Mouse (Mus musculus): ENCODE results near the gene Myadm. TPM values are rescaled to one million over a fixed set of nuclear protein-coding genes. Genes with fewer than 3 reads are reported as not detected.

The Myadm gene
- total and polyA plus RNA-seq, 3 experiments = 0.62 to 7.4 TPM; not detected in 1

GRCm38 (mm10) chr7:3347366-3348287 lies 58.7 kb downstream of the Myadm start (continued):
- no peak for TF ChIP-seq EP300 (IDR thresholded peaks at IDR 0.05; ENCODE audit: low read depth in 1 of 2, low read length in 2 of 2)

GRCm38 (mm10) chr7:3348326-3348725 lies 59.4 kb downstream of the Myadm start:
- Histone ChIP-seq H3K9me3 (replicated peaks; ENCODE audit: insufficient read depth, low read length) (no peaks in the 10 kb centered on the region), H3K27ac (ENCODE audit: control insufficient read depth, low read depth, low read length) (no peak overlapping the region), H3K27me3 (ENCODE audit: control insufficient read depth in 1 of 2, insufficient read depth in 2 of 2, low read length in 2 of 2) (no peaks in the 10 kb centered on the region; a peak in 1 of 4 replicates), H3K4me3 (ENCODE audit: control insufficient read depth in 1 of 2, insufficient read depth in 1 of 2, low read depth in 2 of 2, low read length in 2 of 2) (no peak overlapping the region), H3K9ac (ENCODE audit: control insufficient read depth, low read depth, low read length, poor library complexity, severe bottlenecking) (no peak overlapping the region), H3K79me2 (ENCODE audit: control insufficient read depth, insufficient read depth, low read length, poor library complexity) (no peaks in the 10 kb centered on the region), H3K36me3 (ENCODE audit: control insufficient read depth in 1 of 2, insufficient read depth in 2 of 2, low read length in 2 of 2) (no peaks in the 10 kb centered on the region), H3K4me1 (ENCODE audit: control insufficient read depth in 1 of 2, insufficient read depth in 2 of 2, low read length in 2 of 2) (no peaks in the 10 kb centered on the region)
- TF ChIP-seq RCOR1 (IDR thresholded peaks at IDR 0.05; ENCODE audit: low read depth, low read length) (no peak), TAL1 (IDR thresholded peaks at IDR 0.05; ENCODE audit: low read length) (no peak), HCFC1 (IDR thresholded peaks at IDR 0.05; ENCODE audit: low read depth, low read length) (no peak), NRF1 (IDR thresholded peaks at IDR 0.05; ENCODE audit: insufficient read depth, low read depth, low read length, poor library complexity, severe bottlenecking) (no peak), E2F4 (IDR thresholded peaks at IDR 0.05; ENCODE audit: borderline replicate concordance, low read depth, low read length) (no peak), USF1 (IDR thresholded peaks at IDR 0.05; ENCODE audit: low read depth, low read length) (no peak), UBTF (IDR thresholded peaks at IDR 0.05; ENCODE audit: borderline replicate concordance, insufficient read depth, low read depth, low read length) (no peak), MYC (IDR thresholded peaks at IDR 0.05; ENCODE audit: low read depth, low read length) (no peak), ZMIZ1 (IDR thresholded peaks at IDR 0.05; ENCODE audit: low read depth, low read length) (no peak), MEF2A (IDR thresholded peaks at IDR 0.05; ENCODE audit: extremely low read depth, insufficient replicate concordance, low read depth, low read length, poor library complexity, severe bottlenecking) (no peak), POLR2AphosphoS2 (IDR thresholded peaks at IDR 0.05; ENCODE audit: low read length) (no peak)
- no peak for DNase-seq (ENCODE audit: low read depth, low spot score)

GRCm38 (mm10) chr7:3349775-3350174 lies 60.9 kb downstream of the Myadm start:
- Histone ChIP-seq H3K4me1 (ENCODE audit: control insufficient read depth in 1 of 2, insufficient read depth in 2 of 2, low read length in 2 of 2) (no peaks in the 10 kb centered on the region), H3K27me3 (ENCODE audit: control insufficient read depth in 1 of 2, insufficient read depth in 2 of 2, low read length in 2 of 2) (no peaks in the 10 kb centered on the region; a peak in 2 of 4 replicates), H3K4me3 (ENCODE audit: control insufficient read depth in 1 of 2, insufficient read depth in 1 of 2, low read depth in 2 of 2, low read length in 2 of 2) (no peak overlapping the region), H3K9ac (ENCODE audit: control insufficient read depth, low read depth, low read length, poor library complexity, severe bottlenecking) (no peak overlapping the region), H3K36me3 (ENCODE audit: control insufficient read depth in 1 of 2, insufficient read depth in 2 of 2, low read length in 2 of 2) (no peaks in the 10 kb centered on the region), H3K27ac (ENCODE audit: control insufficient read depth, low read depth, low read length) (no peak overlapping the region), H3K79me2 (ENCODE audit: control insufficient read depth, insufficient read depth, low read length, poor library complexity) (no peaks in the 10 kb centered on the region), H3K9me3 (replicated peaks; ENCODE audit: insufficient read depth, low read length) (no peaks in the 10 kb centered on the region)
- TF ChIP-seq GATA1 (IDR thresholded peaks at IDR 0.05; ENCODE audit: low read depth, low read length) = no peak
- no peak for TF ChIP-seq MAX (IDR thresholded peaks at IDR 0.05; ENCODE audit: low read length)
- TF ChIP-seq NRF1 (IDR thresholded peaks at IDR 0.05; ENCODE audit: insufficient read depth, low read depth, low read length, poor library complexity, severe bottlenecking) = no peak
- TF ChIP-seq SIN3A (IDR thresholded peaks at IDR 0.05; ENCODE audit: low read length) = no peak
- TF ChIP-seq TAL1 (IDR thresholded peaks at IDR 0.05; ENCODE audit: low read length) = no peak
- DNase-seq (ENCODE audit: low read depth, low spot score) = no peak

Other genes starting within 250 kb of the Myadm start
- gene AU018091, start 119.9 kb upstream of the Myadm start, total RNA-seq (2012; rRNA removed) = not detected in 2 replicates
- gene AU018091, start 119.9 kb upstream of the Myadm start, polyA plus RNA-seq (2012; ENCODE audit: insufficient read depth in 1 of 2, insufficient read length in 2 of 2, low read depth in 1 of 2, low replicate concordance in 2 of 2, missing spikeins in 1 of 2) = not detected
- gene Nlrp12, start 39.3 kb upstream of the Myadm start, total RNA-seq (2012; rRNA removed) = not detected in 2 replicates
- not detected for gene Nlrp12, start 39.3 kb upstream of the Myadm start, polyA plus RNA-seq (2012; ENCODE audit: insufficient read depth in 1 of 2, insufficient read length in 2 of 2, low read depth in 1 of 2, low replicate concordance in 2 of 2, missing spikeins in 1 of 2)
- not detected in 2 replicates for gene Prkcg, start 99 bp downstream of the Myadm start, total RNA-seq (2012; rRNA removed)
- under 1 TPM in 1 of 2 experiments, not detected in 1; 0.10 TPM for gene Prkcg, start 99 bp downstream of the Myadm start, polyA plus RNA-seq (2012; ENCODE audit: insufficient read depth in 1 of 2, insufficient read length in 2 of 2, low read depth in 1 of 2, low replicate concordance in 2 of 2, missing spikeins in 1 of 2)
- gene Cacng7, start 43.9 kb downstream of the Myadm start, total RNA-seq (2012; rRNA removed) = 0.04 TPM in 1 of 2 replicates, not detected in the other
- under 1 TPM in 1 of 2 experiments, not detected in 1; 0.11 TPM for gene Cacng7, start 43.9 kb downstream of the Myadm start, polyA plus RNA-seq (2012; ENCODE audit: insufficient read depth in 1 of 2, insufficient read length in 2 of 2, low read depth in 1 of 2, low replicate concordance in 2 of 2, missing spikeins in 1 of 2)
- 4.6 and 5.6 TPM in 2 replicates for gene Cacng8, start 101.6 kb downstream of the Myadm start, total RNA-seq (2012; rRNA removed)
- 1 to 10 TPM in 1 of 2 experiments, not detected in 1; 9.2 TPM for gene Cacng8, start 101.6 kb downstream of the Myadm start, polyA plus RNA-seq (2012; ENCODE audit: insufficient read depth in 1 of 2, insufficient read length in 2 of 2, low read depth in 1 of 2, low replicate concordance in 2 of 2, missing spikeins in 1 of 2)
- not detected in 2 replicates for gene Cacng6, start 135.1 kb downstream of the Myadm start, total RNA-seq (2012; rRNA removed)
- gene Cacng6, start 135.1 kb downstream of the Myadm start, polyA plus RNA-seq (2012; ENCODE audit: insufficient read depth in 1 of 2, insufficient read length in 2 of 2, low read depth in 1 of 2, low replicate concordance in 2 of 2, missing spikeins in 1 of 2) = under 1 TPM in 1 of 2 experiments, not detected in 1; 0.08 TPM
- 1.7 and 1.9 TPM in 2 replicates for gene Tarm1, start 213.5 kb downstream of the Myadm start, total RNA-seq (2012; rRNA removed)
- 1 to 10 TPM in 1 of 2 experiments, not detected in 1; 1.1 TPM for gene Tarm1, start 213.5 kb downstream of the Myadm start, polyA plus RNA-seq (2012; ENCODE audit: insufficient read depth in 1 of 2, insufficient read length in 2 of 2, low read depth in 1 of 2, low replicate concordance in 2 of 2, missing spikeins in 1 of 2)